Mouse (Mus musculus): ENCODE measurements around the gene Ttc7b.

DNA sequence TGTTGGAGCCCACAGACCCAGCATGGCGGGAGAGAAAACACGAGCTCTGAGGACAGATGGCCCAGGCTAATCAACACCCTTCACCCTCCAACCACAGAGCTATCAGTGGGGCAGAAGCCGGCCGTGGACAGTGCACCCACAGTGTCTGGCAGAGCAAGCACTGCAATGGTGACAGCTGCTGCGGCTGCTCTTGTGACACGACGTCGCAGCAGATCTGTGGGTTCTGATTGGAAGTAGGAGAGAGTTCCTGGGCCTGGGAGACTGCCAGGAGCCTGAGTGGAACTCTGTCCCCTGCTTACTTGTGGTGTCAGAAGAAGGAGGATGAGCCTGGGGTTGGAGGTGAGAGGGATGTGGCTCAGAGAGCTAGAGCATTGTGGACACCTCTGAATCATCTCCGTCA lies 128.7 kb downstream of the Ttc7b start:
- TF ChIP-seq CTCF (IDR thresholded peaks at IDR 0.05; ENCODE audit: insufficient read depth, low read depth, low read length) (no peak), POLR2A (IDR thresholded peaks at IDR 0.05; ENCODE audit: insufficient read depth, low read depth, low read length) (no peak)
